Mouse (Mus musculus) CD4-positive helper T cell, adult 2 months (primary cell): ENCODE results near the gene Tnfrsf1a.
A peak's percentile ranks its signal among the peaks of the same experiment; 100 is the strongest.
"Not testable (repeated sequence)": the region's sequence is repeated elsewhere in the genome, so short reads cannot be mapped to it uniquely, and the experiment has no call there.

Source experiments
- DNase-seq: peaks from one replicate; pipeline ENCODE4 v3.0.0-alpha.2; 2012; ENCODE audit warnings: low read depth, missing footprints, low spot score

Tnfrsf1a gene

DNA sequence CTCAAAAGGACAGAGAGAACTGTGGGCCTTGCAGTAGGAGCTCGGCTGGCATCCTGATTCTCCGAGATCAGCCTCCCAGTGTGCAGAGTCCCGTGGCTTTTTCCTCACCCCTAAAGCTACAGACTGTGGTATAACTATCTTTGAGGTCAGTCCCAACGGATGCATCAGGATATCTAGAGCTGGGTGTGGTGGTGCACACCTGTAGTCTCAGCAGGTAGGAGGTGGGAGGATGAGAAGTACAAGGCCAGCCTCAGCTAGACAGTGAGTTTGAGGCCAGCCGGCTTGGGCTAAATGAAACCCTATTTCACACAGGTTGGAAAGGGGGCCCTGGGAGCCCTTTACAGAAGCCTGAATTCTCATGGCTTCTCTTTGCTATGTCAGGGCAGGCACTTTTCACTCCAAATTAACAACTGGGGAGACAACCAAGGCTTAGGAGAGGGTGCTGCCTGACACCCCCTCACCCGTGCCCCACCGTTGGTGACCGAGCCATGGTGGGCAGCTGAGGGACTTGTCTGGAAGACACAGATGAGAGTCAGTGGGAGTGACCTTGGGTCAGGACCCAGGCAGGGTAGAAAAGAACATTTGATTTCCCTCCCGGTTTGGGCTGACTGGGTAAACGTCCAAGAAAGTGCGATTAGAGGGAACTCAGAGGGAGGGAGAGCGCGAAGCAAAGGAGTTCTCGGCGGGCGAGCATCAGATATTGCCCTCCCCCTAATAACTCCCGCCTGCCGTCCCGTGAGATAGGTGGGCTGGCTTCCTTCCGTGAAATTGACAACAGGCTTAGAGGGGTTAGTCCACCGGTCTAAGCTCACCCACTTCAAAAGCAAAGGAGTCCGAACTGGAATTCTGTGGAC lies at the start of gene Tnfrsf1a:
Gene Tnfrsf1a, plus strand, starts transcription at position 642 of the 854 bp plus-strand sequence.
- DNase-seq: no peak

DNA sequence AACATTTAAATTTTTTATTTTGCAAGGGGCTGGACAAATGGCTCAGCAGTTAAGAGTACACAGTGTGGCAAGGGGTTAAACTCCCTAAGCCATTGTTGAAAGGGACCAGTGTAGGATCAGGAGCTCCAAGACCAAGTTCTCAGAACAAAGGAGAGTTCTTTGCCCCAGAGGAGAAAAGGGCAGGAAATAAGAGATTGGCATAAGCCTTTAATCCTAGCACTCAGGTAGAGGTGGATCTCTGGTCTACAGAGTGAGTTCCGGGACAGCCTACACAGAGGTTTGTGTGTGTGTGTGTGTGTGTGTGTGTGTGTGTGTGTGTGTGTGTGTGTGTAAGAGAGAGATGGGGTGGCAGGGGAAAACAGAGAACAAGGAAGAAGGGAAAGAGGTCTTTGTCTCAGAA lies 48.2 kb upstream of the Tnfrsf1a start:
- DNase-seq: no peak

DNA sequence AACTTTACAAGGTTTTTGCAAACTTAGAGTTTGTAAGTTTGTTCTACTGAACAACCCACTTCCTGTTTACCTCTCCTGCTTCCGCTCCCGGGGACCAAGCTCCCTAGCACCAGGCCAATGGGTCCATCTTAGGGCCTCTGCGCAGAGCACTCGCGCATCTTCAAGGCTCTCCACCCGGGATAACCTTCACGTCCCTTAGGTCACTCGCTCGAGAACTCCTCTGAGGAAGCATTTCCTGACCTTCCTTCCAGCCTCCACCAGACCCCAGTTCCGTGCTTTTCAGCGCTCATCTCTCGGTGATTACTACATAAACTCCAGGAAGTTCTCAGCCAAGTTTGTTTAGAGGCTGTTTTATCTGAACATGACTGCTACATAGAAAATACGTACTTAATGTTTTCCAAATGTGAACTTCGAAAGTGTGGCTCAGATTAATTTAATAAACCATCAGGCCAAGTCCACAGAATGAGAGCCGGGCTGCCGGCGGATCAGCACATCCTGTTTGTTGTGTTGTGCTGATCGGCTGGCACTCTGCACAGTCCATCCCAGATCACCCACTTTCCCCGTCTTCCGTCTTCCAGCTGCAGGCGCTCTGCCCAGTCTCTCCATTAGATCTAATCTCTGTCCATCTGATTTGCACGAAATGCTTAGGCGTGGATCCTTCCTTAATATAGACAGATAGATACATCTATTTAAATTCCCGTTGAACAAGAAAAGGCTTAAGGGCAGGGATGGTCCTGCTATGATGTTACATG lies 46.8 kb upstream of the Tnfrsf1a start:
- DNase-seq: peak; percentile 27

DNA sequence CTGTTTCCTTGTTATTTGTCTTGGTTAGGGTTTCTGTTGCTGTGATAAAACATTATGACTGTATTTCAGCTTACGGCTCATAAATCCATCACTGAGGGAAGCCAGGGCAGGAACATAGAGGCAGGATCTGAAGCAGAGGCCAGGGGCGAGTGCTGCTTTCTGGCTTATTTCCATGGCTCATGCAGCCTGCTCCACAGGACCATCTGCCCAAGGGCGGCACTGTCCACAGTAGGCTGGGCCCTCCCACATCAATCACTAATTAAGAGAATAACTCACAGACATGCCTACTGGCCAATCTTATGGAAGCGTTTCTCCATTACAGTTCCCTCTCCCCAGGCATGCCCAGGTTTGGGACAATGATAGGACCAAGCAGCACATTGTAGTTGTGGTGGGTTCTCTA lies 45.9 kb upstream of the Tnfrsf1a start:
- DNase-seq: no peak

DNA sequence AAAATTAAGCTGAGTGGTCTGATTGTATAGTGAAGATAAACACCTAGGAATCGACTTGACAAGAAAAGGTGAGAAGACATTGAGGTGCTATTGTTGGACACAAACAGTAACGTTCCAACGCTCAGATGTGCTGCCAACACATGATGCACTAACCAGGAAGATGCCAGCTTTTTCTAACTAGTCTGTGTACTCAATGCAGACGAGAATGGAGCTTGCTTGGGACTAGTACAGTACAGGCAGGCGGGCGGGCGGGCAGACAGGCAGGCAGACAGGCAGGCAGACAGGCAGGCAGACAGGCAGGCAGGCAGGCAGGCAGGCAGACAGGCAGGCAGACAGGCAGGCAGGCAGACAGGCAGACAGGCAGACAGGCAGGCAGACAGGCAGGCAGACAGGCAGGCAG lies 44.8 kb upstream of the Tnfrsf1a start:
- DNase-seq: not testable (repeated sequence)

DNA sequence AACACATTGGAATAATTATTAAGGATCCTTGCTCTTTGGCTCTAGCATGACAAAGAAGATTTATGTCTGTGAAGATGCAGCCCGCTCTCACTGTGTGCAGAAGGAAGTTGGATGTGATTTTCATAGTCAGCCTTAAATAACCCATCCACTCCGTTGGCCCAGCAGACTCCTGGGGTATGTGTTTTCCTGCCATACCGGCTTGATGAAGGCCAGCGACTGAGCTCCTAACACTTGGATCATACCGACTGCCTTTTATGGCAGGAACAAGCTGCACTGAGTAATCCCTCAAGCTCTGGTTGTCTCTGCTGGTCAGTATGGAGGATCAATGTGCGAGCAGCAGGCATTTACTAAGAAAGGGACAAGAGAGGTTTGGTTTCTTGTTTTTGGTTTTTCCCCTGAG lies 43.7 kb upstream of the Tnfrsf1a start:
- no peak for DNase-seq

DNA sequence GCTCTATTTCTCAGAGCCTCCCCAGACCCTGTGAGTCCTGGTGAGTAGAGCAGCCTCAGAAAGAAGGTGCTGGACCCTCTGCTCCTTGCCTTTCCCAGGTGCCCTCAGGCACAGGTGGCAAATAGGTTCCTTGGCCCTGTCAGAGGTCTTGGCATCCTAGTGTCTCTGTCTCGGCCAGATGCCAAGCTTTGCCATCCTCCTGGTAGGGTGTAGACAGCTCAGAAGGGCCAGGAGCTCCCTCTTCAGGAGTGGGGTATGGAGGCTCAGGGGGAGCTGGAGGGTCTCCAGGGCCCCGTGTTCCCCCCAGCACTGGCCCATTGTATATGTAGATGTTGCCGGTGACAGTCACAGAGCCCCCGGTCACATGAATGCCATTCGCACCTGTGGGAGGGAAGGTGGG lies 42.1 kb upstream of the Tnfrsf1a start:
- DNase-seq: no peak

DNA sequence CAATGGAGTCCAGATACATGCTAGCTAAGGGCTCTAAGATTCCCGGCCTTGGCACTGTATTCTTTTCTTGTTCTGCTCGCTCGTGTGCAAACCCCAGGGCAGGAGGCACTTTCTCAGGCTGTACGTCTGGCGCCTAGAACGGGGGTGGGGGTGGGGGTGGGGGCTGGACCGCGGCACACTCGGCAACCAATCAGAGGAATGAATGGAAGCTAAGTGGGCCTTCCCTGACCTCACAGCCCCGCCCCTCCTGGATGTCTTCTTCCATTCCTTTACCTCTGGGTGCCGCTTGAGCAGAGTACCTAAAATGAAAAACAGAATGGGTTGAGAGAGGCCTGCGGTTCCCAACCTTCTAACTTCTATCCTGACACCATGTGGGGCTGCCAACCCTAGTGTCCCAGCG lies 40.2 kb upstream of the Tnfrsf1a start:
- no peak for DNase-seq

DNA sequence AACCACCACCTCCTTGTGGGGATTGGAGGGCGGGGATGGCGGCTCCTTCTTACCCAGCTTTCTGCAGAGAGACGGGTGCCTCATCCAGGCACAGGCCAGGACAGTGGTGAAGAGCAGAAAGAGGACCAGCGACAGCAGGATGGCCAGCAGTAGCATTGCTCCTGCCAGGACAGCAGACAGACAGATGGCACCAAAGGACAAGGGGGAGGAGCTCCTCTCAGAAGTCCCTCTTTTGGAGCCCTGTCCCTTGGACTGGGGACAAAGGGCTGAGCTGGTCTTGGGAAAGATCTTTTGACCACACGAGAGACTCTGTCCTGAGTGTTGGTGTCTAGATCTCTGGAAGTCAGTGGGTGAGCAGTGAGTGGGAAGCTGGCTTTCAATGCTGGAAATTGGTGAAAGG lies 39.8 kb upstream of the Tnfrsf1a start:
- no peak for DNase-seq

DNA sequence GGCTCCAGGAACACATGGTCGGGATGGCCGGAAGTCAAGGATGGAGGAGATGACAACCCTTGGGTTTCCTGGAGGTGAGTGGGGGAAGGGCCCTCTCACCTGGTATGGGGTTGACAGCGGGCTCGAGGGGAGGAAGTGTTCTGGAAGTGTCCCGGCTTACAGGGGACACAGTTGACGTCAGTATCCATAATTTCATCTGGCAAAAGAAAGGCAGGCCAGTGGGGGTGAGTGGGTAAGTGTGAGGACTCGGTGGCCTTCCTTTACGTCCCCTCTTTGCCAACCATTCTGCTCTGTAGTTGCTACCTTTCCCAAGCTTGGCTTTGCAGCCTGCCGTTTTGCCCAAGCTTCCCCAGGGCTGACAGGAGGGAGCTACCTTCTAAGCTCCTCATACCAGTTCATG lies 37.0 kb upstream of the Tnfrsf1a start:
- no peak for DNase-seq

DNA sequence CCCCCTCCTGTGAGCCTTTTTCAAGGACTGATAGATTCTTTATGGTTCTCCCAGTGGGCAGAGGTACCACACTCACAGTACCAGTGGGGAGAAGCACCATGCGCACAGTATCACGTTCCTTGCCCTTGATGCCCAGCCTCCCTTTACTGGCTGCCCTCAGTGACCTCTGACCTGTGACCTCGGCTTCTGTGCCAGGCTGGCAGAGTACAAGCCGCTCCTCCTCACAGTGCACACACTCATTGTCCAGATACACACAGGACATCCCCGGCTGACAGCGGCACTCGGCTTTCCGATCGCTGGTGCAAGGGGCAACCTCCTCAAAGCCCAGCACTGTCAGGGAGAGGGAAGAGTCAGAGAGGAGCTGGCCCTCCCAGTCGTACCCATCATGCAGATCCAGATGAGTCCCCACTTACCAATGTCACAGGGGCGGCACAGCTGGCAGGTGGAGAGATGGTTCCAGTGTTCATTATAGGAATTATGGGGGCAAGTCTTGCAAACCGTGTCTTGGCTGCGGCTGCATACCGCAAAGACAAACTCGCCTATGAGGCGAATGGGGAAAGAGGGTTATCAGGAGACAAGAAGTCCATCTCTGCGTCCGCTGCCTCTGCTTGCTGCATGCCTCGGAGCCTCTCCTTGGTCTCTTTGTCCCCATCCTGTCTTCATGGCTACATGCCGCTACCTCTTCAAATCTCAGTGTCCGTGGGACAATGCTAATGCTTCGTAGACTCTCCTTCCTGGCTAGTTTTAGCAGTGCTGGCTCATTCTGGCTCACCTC lies 36.4 kb upstream of the Tnfrsf1a start:
- no peak for DNase-seq

DNA sequence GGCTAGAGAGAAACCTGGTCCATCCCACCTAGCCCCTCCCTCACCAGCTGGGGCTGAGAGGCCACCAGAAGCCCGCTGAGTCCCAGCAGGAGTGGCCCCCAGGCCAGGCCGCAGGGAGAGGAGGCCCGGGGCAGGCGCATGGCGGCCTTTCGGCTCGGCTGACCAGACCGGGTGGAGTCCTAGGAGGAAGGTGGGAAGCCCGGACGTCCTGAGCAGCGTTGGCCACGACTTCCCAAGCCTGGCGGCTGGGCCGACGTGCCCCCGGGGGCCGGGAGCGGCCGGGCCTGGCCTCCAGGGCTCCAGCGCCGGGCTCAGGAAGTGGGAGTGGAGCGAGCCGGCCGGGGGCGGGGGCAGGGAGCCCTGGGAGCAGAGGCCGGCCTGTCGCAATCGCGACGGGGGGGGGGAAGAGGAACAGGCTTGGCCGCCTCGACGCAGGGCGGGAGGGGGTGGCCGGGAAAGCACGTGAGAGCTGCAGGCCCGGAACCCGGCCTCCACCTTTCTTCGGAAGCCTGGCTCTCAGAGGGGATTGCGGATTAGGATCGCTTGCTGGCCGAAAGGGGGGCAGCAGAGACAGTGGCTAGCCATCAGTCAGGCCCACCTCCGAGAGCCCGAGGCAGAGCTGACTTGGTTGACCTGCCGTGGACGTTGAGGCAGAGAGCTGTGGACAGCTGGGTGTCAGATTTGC lies 35.5 kb upstream of the Tnfrsf1a start, which contains the start of gene Ltbr:
Gene Ltbr, minus strand, starts transcription at position 340 of the 685 bp plus-strand sequence.
- DNase-seq: peak; percentile 16

DNA sequence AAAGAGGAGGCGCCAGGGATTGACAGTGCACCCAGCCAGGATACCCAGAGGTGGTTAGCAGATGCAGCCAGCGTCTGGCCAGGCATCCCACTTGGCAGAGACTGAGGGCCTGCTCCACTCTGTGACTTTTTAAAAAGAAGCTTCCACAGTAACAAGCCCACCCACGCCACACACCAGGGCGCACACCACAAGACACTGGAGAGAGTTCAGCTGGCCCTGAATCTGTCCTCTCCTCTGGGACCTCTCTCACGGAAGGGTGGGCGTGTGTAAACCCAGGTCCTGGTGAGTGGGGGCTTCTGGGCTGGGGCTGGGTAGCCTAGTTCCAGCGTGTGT lies 35.0 kb upstream of the Tnfrsf1a start:
- no peak for DNase-seq

DNA sequence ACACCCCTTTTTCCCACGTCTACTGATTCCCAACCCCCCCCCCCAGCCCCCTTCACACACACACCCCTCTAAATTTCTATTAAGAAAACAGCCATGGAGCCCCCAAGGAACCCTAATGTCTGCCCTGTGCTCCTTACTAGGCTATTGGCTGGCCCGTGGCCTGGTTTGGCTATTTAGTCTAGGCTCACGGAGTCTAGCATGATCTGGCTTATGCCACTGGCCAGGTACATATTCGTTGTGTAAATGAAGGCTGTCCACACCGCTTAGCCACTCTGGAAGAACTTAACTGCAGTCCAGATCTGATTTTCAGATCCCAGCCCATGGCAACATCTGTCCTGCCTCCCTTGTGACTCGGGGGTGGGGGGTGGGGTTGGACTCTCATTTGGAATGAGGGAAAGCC lies 34.4 kb upstream of the Tnfrsf1a start:
- DNase-seq: no peak

DNA sequence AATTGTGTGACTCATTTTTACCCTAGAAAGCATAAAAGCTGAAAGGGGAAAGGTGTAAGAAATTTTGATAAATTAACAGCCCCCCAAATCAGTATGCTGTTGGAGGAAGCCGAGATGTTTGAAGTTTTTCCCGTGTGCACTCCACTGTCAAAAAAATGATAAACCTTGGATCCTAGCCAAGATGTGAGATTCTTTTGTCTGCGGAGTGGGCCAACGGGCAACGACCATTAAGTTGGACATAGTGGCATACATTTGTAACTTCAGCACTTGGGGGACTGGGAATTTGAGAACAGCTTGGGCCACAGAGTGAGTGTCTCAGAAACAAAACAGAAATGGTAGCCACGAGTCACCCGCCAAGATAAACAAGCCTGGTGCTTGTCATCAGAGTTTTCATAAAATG lies 32.1 kb upstream of the Tnfrsf1a start:
- no peak for DNase-seq

DNA sequence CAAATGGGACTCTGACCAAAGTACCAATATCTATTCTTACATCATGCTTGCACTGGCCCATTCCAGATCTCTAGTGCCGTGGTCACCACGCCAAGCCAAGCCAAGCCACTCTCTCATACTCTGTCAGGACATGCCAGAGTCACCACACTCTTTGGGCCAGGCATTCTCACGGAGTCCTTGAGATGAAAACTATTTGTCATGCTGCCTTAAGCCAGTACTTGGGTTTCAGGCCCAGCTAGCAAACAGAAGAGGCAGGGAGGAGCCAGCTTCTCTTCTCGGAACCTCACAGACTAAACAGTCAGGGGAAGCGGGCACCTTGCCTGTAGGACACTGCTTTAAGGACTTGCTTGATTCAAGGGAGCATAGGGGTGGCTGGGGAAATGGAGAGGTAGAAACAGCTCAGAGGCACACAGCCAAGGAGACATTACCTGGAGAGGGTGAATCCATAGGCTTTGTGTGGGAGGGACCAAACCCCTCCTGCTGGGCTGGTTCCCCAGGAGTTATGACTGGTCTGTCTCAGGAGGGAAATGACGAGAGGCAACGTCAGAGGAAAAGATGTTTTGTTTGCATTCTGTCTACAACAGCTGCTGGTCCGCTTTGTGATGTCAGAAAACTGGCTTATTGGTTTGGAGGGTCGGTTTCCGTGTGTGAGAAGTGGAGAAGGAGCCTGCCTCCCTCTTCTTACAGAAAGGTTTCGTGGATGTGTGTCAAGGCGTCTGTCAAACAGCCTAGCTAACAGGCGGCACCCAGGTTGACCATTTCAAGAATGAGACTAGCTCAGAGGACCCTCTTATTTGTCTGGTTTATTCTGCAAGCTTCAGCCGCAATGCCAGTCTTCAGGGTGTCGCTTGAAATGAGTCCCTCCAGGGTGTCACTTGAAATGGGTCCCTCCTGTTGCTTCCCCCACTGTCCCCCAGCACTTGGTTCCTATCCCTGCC lies 29.9 kb upstream of the Tnfrsf1a start:
- DNase-seq: no peak

DNA sequence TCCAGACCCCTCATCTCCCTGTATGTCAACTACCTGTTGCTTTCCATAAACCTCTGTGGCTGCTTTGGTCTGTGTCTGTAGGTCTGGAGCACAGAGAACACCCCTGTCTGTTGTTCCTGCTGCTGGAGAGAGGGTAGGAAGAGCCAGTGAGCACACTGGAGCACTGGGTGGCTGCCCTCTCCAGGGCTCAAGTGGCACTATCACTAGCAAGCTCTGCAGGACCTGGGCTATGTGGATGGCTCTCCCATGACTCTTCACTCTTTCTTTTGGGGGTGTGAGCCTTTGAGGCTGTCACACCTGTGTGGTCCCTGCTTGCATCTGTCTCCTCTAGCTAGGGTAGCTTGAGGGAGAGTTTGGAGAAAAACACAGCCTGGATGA lies 29.3 kb upstream of the Tnfrsf1a start:
- no peak for DNase-seq

DNA sequence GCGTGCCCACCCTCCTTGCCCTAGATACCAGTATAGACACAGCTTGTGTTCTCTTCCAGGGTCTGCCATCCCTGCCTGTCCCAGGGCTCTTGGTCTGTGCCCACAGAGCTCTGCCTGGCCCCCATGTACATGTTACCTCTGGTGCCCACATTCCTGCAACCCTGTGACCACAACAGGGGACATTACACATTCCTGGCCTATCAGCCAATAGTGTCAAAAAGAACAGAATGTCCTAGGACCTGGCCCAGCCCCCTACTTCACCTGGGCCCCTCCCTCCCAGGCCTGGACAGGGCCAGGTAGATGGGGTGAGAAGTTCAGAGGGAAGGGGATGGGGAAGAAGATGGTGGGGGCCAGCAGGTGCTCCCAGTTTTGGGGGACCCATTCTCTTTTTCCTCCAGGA lies 28.8 kb upstream of the Tnfrsf1a start, which contains the start of gene Scnn1a:
Gene Scnn1a, plus strand, starts transcription at position 337 of the 400 bp plus-strand sequence.
- DNase-seq: no peak

DNA sequence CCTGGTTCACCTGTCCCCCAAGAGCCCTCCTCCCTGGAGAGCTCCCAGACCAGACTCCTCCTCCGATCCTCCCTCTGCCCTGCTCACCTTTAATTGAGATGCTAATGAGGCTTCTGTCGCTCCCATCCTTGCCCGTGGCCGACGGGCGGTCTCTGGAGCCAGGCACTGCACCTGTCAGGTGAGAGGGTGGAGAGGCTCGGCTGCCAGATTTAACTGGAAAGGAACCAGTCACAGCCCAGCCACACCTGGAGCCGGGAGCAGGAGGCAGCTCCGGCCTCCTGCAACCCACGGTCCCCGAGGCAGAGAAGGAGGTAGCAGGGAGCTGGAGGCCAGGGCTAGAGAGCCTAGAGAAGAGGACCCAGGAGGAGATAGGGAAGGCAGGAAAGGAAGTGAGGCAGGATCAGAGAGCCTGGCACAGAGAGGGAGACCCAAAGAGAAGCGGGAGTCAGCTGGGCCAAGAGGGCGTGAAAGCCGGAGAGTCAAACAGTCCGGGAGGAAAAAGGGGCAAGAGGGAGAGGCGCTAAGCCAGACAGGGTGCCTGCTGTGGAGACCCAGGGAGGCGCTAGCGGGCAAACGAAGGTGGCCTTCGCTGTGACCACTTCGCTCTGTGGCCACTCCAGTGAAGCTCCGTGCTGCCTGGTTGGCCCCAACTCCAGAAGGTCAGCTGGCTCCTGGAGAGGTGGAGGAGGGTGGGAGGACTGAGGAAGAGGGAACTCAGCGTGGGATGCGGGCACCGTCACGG lies 27.9 kb upstream of the Tnfrsf1a start:
- no peak for DNase-seq

DNA sequence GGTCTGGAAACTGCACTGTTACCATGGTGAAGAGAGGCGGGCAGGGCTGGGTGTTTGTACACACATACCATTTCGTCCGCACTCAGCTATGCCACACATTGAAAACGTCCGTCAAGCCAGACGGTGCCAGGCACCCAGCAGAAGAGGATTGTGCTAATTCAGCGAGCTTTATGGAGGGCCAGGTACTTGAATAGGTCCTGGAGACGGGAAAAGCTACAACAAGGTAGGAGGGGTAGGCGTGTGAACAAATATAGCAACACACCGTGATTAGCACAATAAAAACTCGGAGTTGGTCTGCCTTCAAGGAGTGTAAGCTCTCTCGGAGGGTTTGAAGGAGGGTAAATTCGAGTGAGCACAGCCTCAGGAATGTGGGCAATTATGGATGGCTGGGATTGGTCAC lies 26.4 kb upstream of the Tnfrsf1a start:
- DNase-seq: no peak
